Mouse (Mus musculus): ENCODE measurements around the gene Olfr430. TPM values are rescaled to one million over a fixed set of nuclear protein-coding genes. Genes with fewer than 3 reads are reported as not detected.
"Not testable (repeated sequence)": the region's sequence is repeated elsewhere in the genome, so short reads cannot be mapped to it uniquely, and the experiment has no call there.

The Olfr430 gene
- polyA plus RNA-seq, 1 experiment from 2014 or later, result not detected

GRCm38 (mm10) chr1:174049357-174049756, 17.0 kb upstream of the Olfr430 start:
- not testable (repeated sequence) for H3K4me2 ChIP-seq (ENCODE audit: low read depth, low read length); ATAC-seq (ENCODE audit: low read depth); H3K9me3 ChIP-seq (ENCODE audit: control insufficient read depth, low read length); H3K4me3 ChIP-seq (ENCODE audit: low read depth, low read length); H3K27me3 ChIP-seq (ENCODE audit: control insufficient read depth, insufficient read depth, low read length); H3K9ac ChIP-seq (replicated peaks; ENCODE audit: low read depth, low read length); H3K27ac ChIP-seq (ENCODE audit: low read depth, low read length); H3K36me3 ChIP-seq (ENCODE audit: control insufficient read depth, insufficient read depth, low read length); H3K4me1 ChIP-seq (ENCODE audit: control insufficient read depth, insufficient read depth, low read length)
- 86% methylated on average over 4 of the region's 4 CpGs for WGBS

- Histone ChIP-seq H3K36me3 (ENCODE audit: control insufficient read depth, insufficient read depth, low read length) (no peaks in the 10 kb centered on the region), H3K4me3 (ENCODE audit: low read depth, low read length) (no peak overlapping the region), H3K4me1 (ENCODE audit: control insufficient read depth, insufficient read depth, low read length) (no peaks in the 10 kb centered on the region), H3K4me2 (ENCODE audit: low read depth, low read length) (no peak overlapping the region), H3K27ac (ENCODE audit: low read depth, low read length) (no peak overlapping the region), H3K27me3 (ENCODE audit: control insufficient read depth, insufficient read depth, low read length) (no peaks in the 10 kb centered on the region), H3K9ac (replicated peaks; ENCODE audit: low read depth, low read length) (no peak overlapping the region), H3K9me3 (ENCODE audit: control insufficient read depth, low read length) (no peaks in the 10 kb centered on the region)
- 91% methylated on average over 4 of the region's 4 CpGs for WGBS
- no peak for ATAC-seq (ENCODE audit: low read depth)
Measured at GRCm38 (mm10) chr1:174050532-174050931, 15.9 kb upstream of the Olfr430 start.

- Histone ChIP-seq H3K4me2 (ENCODE audit: low read depth, low read length) (no peak overlapping the region), H3K36me3 (ENCODE audit: control insufficient read depth, insufficient read depth, low read length) (no peaks in the 10 kb centered on the region), H3K4me3 (ENCODE audit: low read depth, low read length) (no peak overlapping the region), H3K27ac (ENCODE audit: low read depth, low read length) (no peak overlapping the region), H3K4me1 (ENCODE audit: control insufficient read depth, insufficient read depth, low read length) (no peaks in the 10 kb centered on the region), H3K9ac (replicated peaks; ENCODE audit: low read depth, low read length) (no peak overlapping the region), H3K27me3 (ENCODE audit: control insufficient read depth, insufficient read depth, low read length) (no peaks in the 10 kb centered on the region), H3K9me3 (ENCODE audit: control insufficient read depth, low read length) (no peaks in the 10 kb centered on the region)
- no peak for ATAC-seq (ENCODE audit: low read depth)
- 90% methylated on average over 4 of the region's 4 CpGs for WGBS
Measured at GRCm38 (mm10) chr1:174051515-174051914, 14.9 kb upstream of the Olfr430 start.

GRCm38 (mm10) chr1:174051931-174052536, 14.4 kb upstream of the Olfr430 start:
- 93% methylated on average over 5 of the region's 5 CpGs for WGBS
- no peaks in the 10 kb centered on the region for H3K9me3 ChIP-seq (ENCODE audit: control insufficient read depth, low read length)
- no peak for ATAC-seq (ENCODE audit: low read depth)
- no peaks in the 10 kb centered on the region for H3K4me1 ChIP-seq (ENCODE audit: control insufficient read depth, insufficient read depth, low read length)
- no peaks in the 10 kb centered on the region for H3K27me3 ChIP-seq (ENCODE audit: control insufficient read depth, insufficient read depth, low read length)
- no peak overlapping the region for H3K27ac ChIP-seq (ENCODE audit: low read depth, low read length)
- H3K4me2 ChIP-seq (ENCODE audit: low read depth, low read length), result no peak overlapping the region
- no peak overlapping the region for H3K4me3 ChIP-seq (ENCODE audit: low read depth, low read length)
- H3K36me3 ChIP-seq (ENCODE audit: control insufficient read depth, insufficient read depth, low read length), result no peaks in the 10 kb centered on the region
- H3K9ac ChIP-seq (replicated peaks; ENCODE audit: low read depth, low read length), result no peak overlapping the region

DNA sequence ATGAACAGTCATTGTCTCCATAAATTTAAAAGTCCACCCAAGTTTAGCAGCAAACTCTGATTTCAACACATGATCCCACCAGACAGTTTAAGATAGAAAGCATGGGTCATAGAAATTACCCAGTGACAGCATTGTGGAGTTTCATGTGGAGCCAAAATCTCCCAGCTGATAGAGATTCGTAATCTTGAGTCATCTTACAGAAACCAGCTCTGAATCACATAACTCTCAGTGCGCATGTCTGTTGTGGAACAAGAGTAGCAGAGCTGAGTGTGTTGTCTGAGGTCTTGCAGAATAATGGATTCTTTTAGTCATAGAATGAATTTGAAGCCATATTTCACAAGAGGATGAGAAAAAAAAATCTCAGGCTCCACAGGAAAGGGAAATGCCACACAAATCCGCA, 13.4 kb upstream of the Olfr430 start:
- 89% methylated on average over 3 of the region's 3 CpGs for whole genome bisulfite sequencing

GRCm38 (mm10) chr1:174055248-174055647, 11.2 kb upstream of the Olfr430 start:
- Histone ChIP-seq H3K9ac (replicated peaks; ENCODE audit: low read depth, low read length) (no peak overlapping the region), H3K4me1 (ENCODE audit: control insufficient read depth, insufficient read depth, low read length) (no peaks in the 10 kb centered on the region), H3K4me3 (ENCODE audit: low read depth, low read length) (no peak overlapping the region), H3K27me3 (ENCODE audit: control insufficient read depth, insufficient read depth, low read length) (no peaks in the 10 kb centered on the region), H3K36me3 (ENCODE audit: control insufficient read depth, insufficient read depth, low read length) (no peaks in the 10 kb centered on the region), H3K27ac (ENCODE audit: low read depth, low read length) (no peak overlapping the region), H3K4me2 (ENCODE audit: low read depth, low read length) (no peak overlapping the region), H3K9me3 (ENCODE audit: control insufficient read depth, low read length) (no peaks in the 10 kb centered on the region)
- 78% methylated on average over 2 of the region's 2 CpGs for whole genome bisulfite sequencing
- ATAC-seq (ENCODE audit: low read depth), result no peak

More for the DNA sequence above, 13.4 kb upstream of the Olfr430 start:
- Histone ChIP-seq H3K4me2 (ENCODE audit: low read depth, low read length) (no peak overlapping the region), H3K27me3 (ENCODE audit: control insufficient read depth, insufficient read depth, low read length) (no peaks in the 10 kb centered on the region), H3K27ac (ENCODE audit: low read depth, low read length) (no peak overlapping the region), H3K9ac (replicated peaks; ENCODE audit: low read depth, low read length) (no peak overlapping the region), H3K4me3 (ENCODE audit: low read depth, low read length) (no peak overlapping the region), H3K9me3 (ENCODE audit: control insufficient read depth, low read length) (no peaks in the 10 kb centered on the region), H3K36me3 (ENCODE audit: control insufficient read depth, insufficient read depth, low read length) (no peaks in the 10 kb centered on the region), H3K4me1 (ENCODE audit: control insufficient read depth, insufficient read depth, low read length) (no peaks in the 10 kb centered on the region)
- no peak for ATAC-seq (ENCODE audit: low read depth)

GRCm38 (mm10) chr1:174084031-174084430, 17.6 kb downstream of the Olfr430 start, which contains the start of gene Olfr429:
TSS of gene Olfr429 (plus strand) at chr1:174084331.
- Histone ChIP-seq H3K9me3 (ENCODE audit: control insufficient read depth, low read length) (no peaks in the 10 kb centered on the region), H3K4me2 (ENCODE audit: low read depth, low read length) (no peak within 1 kb of the TSS), H3K4me3 (ENCODE audit: low read depth, low read length) (no peak within 1 kb of the TSS), H3K27ac (ENCODE audit: low read depth, low read length) (no peak within 1 kb of the TSS), H3K9ac (replicated peaks; ENCODE audit: low read depth, low read length) (no peak within 1 kb of the TSS), H3K36me3 (ENCODE audit: control insufficient read depth, insufficient read depth, low read length) (no peaks in the 10 kb centered on the region), H3K27me3 (ENCODE audit: control insufficient read depth, insufficient read depth, low read length) (no peaks in the 10 kb centered on the region), H3K4me1 (ENCODE audit: control insufficient read depth, insufficient read depth, low read length) (no peaks in the 10 kb centered on the region)
- WGBS, result 95% methylated on average over 2 of the region's 2 CpGs
- no peak for ATAC-seq (ENCODE audit: low read depth)

- no peaks in the 10 kb centered on the region for H3K27me3 ChIP-seq (ENCODE audit: control insufficient read depth, insufficient read depth, low read length)
- no peak within 1 kb of the TSS for H3K27ac ChIP-seq (ENCODE audit: low read depth, low read length)
- WGBS, result 95% methylated on average over 1 of the region's 1 CpGs
- ATAC-seq (ENCODE audit: low read depth), result no peak
- H3K9ac ChIP-seq (replicated peaks; ENCODE audit: low read depth, low read length), result no peak within 1 kb of the TSS
- no peaks in the 10 kb centered on the region for H3K4me1 ChIP-seq (ENCODE audit: control insufficient read depth, insufficient read depth, low read length)
- no peaks in the 10 kb centered on the region for H3K36me3 ChIP-seq (ENCODE audit: control insufficient read depth, insufficient read depth, low read length)
- no peak within 1 kb of the TSS for H3K4me2 ChIP-seq (ENCODE audit: low read depth, low read length)
- H3K4me3 ChIP-seq (ENCODE audit: low read depth, low read length), result no peak within 1 kb of the TSS
- no peaks in the 10 kb centered on the region for H3K9me3 ChIP-seq (ENCODE audit: control insufficient read depth, low read length)
Measured at GRCm38 (mm10) chr1:174096591-174096990, 30.2 kb downstream of the Olfr430 start, which contains the start of gene Olfr427. TSS of gene Olfr427 (plus strand) at chr1:174096891.

DNA sequence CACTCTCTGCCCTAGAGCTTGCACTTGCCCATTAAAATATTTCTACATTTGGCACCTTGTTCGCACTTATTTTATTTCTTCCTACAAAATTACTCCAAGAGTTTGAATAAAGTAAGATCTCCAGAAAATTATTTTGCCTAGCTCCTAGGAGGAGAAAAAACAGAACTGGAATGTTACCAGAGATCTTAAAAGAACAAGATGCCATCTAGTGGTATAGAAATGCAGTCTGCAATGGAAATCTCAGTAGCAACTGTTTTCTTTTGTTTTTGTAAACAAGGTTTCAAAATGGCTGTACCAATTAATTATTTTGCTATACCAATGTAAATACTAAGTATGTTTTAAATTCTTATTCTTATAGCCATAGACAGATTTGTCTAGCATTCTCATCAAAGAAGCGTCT, 37.3 kb downstream of the Olfr430 start:
- H3K9me3 ChIP-seq (ENCODE audit: control insufficient read depth, low read length), result no peaks in the 10 kb centered on the region
- no peak overlapping the region for H3K27ac ChIP-seq (ENCODE audit: low read depth, low read length)
- H3K4me3 ChIP-seq (ENCODE audit: low read depth, low read length), result no peak overlapping the region
- no peak for ATAC-seq (ENCODE audit: low read depth)
- no peak overlapping the region for H3K9ac ChIP-seq (replicated peaks; ENCODE audit: low read depth, low read length)
- no peak overlapping the region for H3K4me2 ChIP-seq (ENCODE audit: low read depth, low read length)
- H3K4me1 ChIP-seq (ENCODE audit: control insufficient read depth, insufficient read depth, low read length), result no peaks in the 10 kb centered on the region
- no peaks in the 10 kb centered on the region for H3K36me3 ChIP-seq (ENCODE audit: control insufficient read depth, insufficient read depth, low read length)
- no peaks in the 10 kb centered on the region for H3K27me3 ChIP-seq (ENCODE audit: control insufficient read depth, insufficient read depth, low read length)
- 61% methylated on average over 2 of the region's 2 CpGs for WGBS
